Mouse (Mus musculus): ENCODE measurements around the gene Sh3pxd2a. TPM values are rescaled to one million over a fixed set of nuclear protein-coding genes. Genes with fewer than 3 reads are reported as not detected.

Gene Sh3pxd2a
- polyA plus RNA-seq, 1 experiment, result 12.1 TPM

GRCm38 (mm10) chr19:47221500-47222153 lies 242.6 kb downstream of the Sh3pxd2a start:
- no peak overlapping the region for H3K4me3 ChIP-seq (ENCODE audit: extremely low read depth, insufficient read depth, insufficient read length)
- TF ChIP-seq CTCF (IDR thresholded peaks at IDR 0.05; ENCODE audit: extremely low read depth, insufficient read depth, insufficient read length, insufficient replicate concordance) (no peak), POLR2A (IDR thresholded peaks at IDR 0.05; ENCODE audit: low read depth, low read length) (no peak)
- no peak overlapping the region for H3K27ac ChIP-seq (ENCODE audit: insufficient read depth, low read length)
- H3K36me3 ChIP-seq (ENCODE audit: control insufficient read depth, insufficient read depth, low read length), result no peaks in the 10 kb centered on the region
- 84% methylated on average over 7 of the region's 7 CpGs for WGBS
- no peaks in the 10 kb centered on the region for H3K27me3 ChIP-seq (ENCODE audit: control insufficient read depth, insufficient read depth, low read length)
- no peak for DNase-seq (ENCODE audit: low read depth in 1 of 2, low spot score in 2 of 2)
- peaks cover 3% of the 10 kb centered on the region; the same call in 1 of the 2 replicates for H3K4me1 ChIP-seq (ENCODE audit: control insufficient read depth, insufficient read depth, insufficient read length)

- no peak for DNase-seq (ENCODE audit: low read depth in 1 of 2, low spot score in 2 of 2)
- Histone ChIP-seq H3K27me3 (ENCODE audit: control insufficient read depth, insufficient read depth, low read length) (no peaks in the 10 kb centered on the region), H3K4me3 (ENCODE audit: extremely low read depth, insufficient read depth, insufficient read length) (no peak overlapping the region), H3K36me3 (ENCODE audit: control insufficient read depth, insufficient read depth, low read length) (no peaks in the 10 kb centered on the region), H3K4me1 (ENCODE audit: control insufficient read depth, insufficient read depth, insufficient read length) (peaks cover 3% of the 10 kb centered on the region; the same call in 1 of the 2 replicates), H3K27ac (ENCODE audit: insufficient read depth, low read length) (no peak overlapping the region)
- TF ChIP-seq POLR2A (IDR thresholded peaks at IDR 0.05; ENCODE audit: low read depth, low read length), result no peak
- no peak for TF ChIP-seq CTCF (IDR thresholded peaks at IDR 0.05; ENCODE audit: extremely low read depth, insufficient read depth, insufficient read length, insufficient replicate concordance)
- 95% methylated on average over 4 of the region's 4 CpGs for WGBS
Observed at GRCm38 (mm10) chr19:47221006-47221405, 243.2 kb downstream of the Sh3pxd2a start.

GRCm38 (mm10) chr19:47220232-47220631 lies 244.0 kb downstream of the Sh3pxd2a start:
- Histone ChIP-seq H3K27me3 (ENCODE audit: control insufficient read depth, insufficient read depth, low read length) (no peaks in the 10 kb centered on the region), H3K27ac (ENCODE audit: insufficient read depth, low read length) (no peak overlapping the region), H3K4me1 (ENCODE audit: control insufficient read depth, insufficient read depth, insufficient read length) (peaks cover 3% of the 10 kb centered on the region; the same call in 1 of the 2 replicates), H3K36me3 (ENCODE audit: control insufficient read depth, insufficient read depth, low read length) (no peaks in the 10 kb centered on the region), H3K4me3 (ENCODE audit: extremely low read depth, insufficient read depth, insufficient read length) (no peak overlapping the region)
- TF ChIP-seq POLR2A (IDR thresholded peaks at IDR 0.05; ENCODE audit: low read depth, low read length), result no peak
- no peak for TF ChIP-seq CTCF (IDR thresholded peaks at IDR 0.05; ENCODE audit: extremely low read depth, insufficient read depth, insufficient read length, insufficient replicate concordance)
- WGBS, result 92% methylated on average over 2 of the region's 2 CpGs
- no peak for DNase-seq (ENCODE audit: low read depth in 1 of 2, low spot score in 2 of 2)

- no peak for DNase-seq (ENCODE audit: low read depth in 1 of 2, low spot score in 2 of 2)
- Histone ChIP-seq H3K27me3 (ENCODE audit: control insufficient read depth, insufficient read depth, low read length) (no peaks in the 10 kb centered on the region), H3K36me3 (ENCODE audit: control insufficient read depth, insufficient read depth, low read length) (no peaks in the 10 kb centered on the region), H3K27ac (ENCODE audit: insufficient read depth, low read length) (no peak overlapping the region), H3K4me3 (ENCODE audit: extremely low read depth, insufficient read depth, insufficient read length) (no peak overlapping the region), H3K4me1 (ENCODE audit: control insufficient read depth, insufficient read depth, insufficient read length) (no peaks in the 10 kb centered on the region)
- 76% methylated on average over 4 of the region's 4 CpGs for WGBS
- TF ChIP-seq CTCF (IDR thresholded peaks at IDR 0.05; ENCODE audit: extremely low read depth, insufficient read depth, insufficient read length, insufficient replicate concordance), result no peak
- no peak for TF ChIP-seq POLR2A (IDR thresholded peaks at IDR 0.05; ENCODE audit: low read depth, low read length)
Observed at GRCm38 (mm10) chr19:47219622-47220021, 244.6 kb downstream of the Sh3pxd2a start.

GRCm38 (mm10) chr19:47216766-47217165 lies 247.4 kb downstream of the Sh3pxd2a start:
- WGBS, result 84% methylated on average over 5 of the region's 5 CpGs
- TF ChIP-seq POLR2A (IDR thresholded peaks at IDR 0.05; ENCODE audit: low read depth, low read length) (no peak), CTCF (IDR thresholded peaks at IDR 0.05; ENCODE audit: extremely low read depth, insufficient read depth, insufficient read length, insufficient replicate concordance) (no peak)
- H3K4me3 ChIP-seq (ENCODE audit: extremely low read depth, insufficient read depth, insufficient read length), result no peak overlapping the region
- no peaks in the 10 kb centered on the region for H3K36me3 ChIP-seq (ENCODE audit: control insufficient read depth, insufficient read depth, low read length)
- DNase-seq (ENCODE audit: low read depth in 1 of 2, low spot score in 2 of 2), result no peak
- H3K4me1 ChIP-seq (ENCODE audit: control insufficient read depth, insufficient read depth, insufficient read length), result no peaks in the 10 kb centered on the region
- no peak overlapping the region for H3K27ac ChIP-seq (ENCODE audit: insufficient read depth, low read length)
- H3K27me3 ChIP-seq (ENCODE audit: control insufficient read depth, insufficient read depth, low read length), result no peaks in the 10 kb centered on the region

- H3K27me3 ChIP-seq (ENCODE audit: control insufficient read depth, insufficient read depth, low read length), result no peaks in the 10 kb centered on the region
- no peak for DNase-seq (ENCODE audit: low read depth in 1 of 2, low spot score in 2 of 2)
- TF ChIP-seq CTCF (IDR thresholded peaks at IDR 0.05; ENCODE audit: extremely low read depth, insufficient read depth, insufficient read length, insufficient replicate concordance) (no peak), POLR2A (IDR thresholded peaks at IDR 0.05; ENCODE audit: low read depth, low read length) (no peak)
- H3K4me3 ChIP-seq (ENCODE audit: extremely low read depth, insufficient read depth, insufficient read length), result no peak overlapping the region
- no peak overlapping the region for H3K27ac ChIP-seq (ENCODE audit: insufficient read depth, low read length)
- 69% methylated on average over 1 of the region's 1 CpGs for WGBS
- no peaks in the 10 kb centered on the region for H3K36me3 ChIP-seq (ENCODE audit: control insufficient read depth, insufficient read depth, low read length)
- no peaks in the 10 kb centered on the region for H3K4me1 ChIP-seq (ENCODE audit: control insufficient read depth, insufficient read depth, insufficient read length)
Observed at GRCm38 (mm10) chr19:47213470-47213869, 250.7 kb downstream of the Sh3pxd2a start.

GRCm38 (mm10) chr19:47212401-47212800 lies 251.8 kb downstream of the Sh3pxd2a start:
- 89% methylated on average over 7 of the region's 7 CpGs for WGBS

More at GRCm38 (mm10) chr19:47212401-47212800, 251.8 kb downstream of the Sh3pxd2a start:
- no peaks in the 10 kb centered on the region for H3K4me1 ChIP-seq (ENCODE audit: control insufficient read depth, insufficient read depth, insufficient read length)
- no peaks in the 10 kb centered on the region for H3K27me3 ChIP-seq (ENCODE audit: control insufficient read depth, insufficient read depth, low read length)
- DNase-seq (ENCODE audit: low read depth in 1 of 2, low spot score in 2 of 2), result no peak
- no peak overlapping the region for H3K4me3 ChIP-seq (ENCODE audit: extremely low read depth, insufficient read depth, insufficient read length)
- H3K36me3 ChIP-seq (ENCODE audit: control insufficient read depth, insufficient read depth, low read length), result no peaks in the 10 kb centered on the region
- TF ChIP-seq POLR2A (IDR thresholded peaks at IDR 0.05; ENCODE audit: low read depth, low read length), result no peak
- no peak for TF ChIP-seq CTCF (IDR thresholded peaks at IDR 0.05; ENCODE audit: extremely low read depth, insufficient read depth, insufficient read length, insufficient replicate concordance)
- H3K27ac ChIP-seq (ENCODE audit: insufficient read depth, low read length), result no peak overlapping the region
